Mouse (Mus musculus): ENCODE measurements around the gene Vmn2r66. TPM values are rescaled to one million over a fixed set of nuclear protein-coding genes. Genes with fewer than 3 reads are reported as not detected.

The Vmn2r66 gene
- total RNA-seq (2021) = not detected
- long read RNA-seq, experiment 1 = 0 reads
- long read RNA-seq, experiment 2 = 0 reads

DNA sequence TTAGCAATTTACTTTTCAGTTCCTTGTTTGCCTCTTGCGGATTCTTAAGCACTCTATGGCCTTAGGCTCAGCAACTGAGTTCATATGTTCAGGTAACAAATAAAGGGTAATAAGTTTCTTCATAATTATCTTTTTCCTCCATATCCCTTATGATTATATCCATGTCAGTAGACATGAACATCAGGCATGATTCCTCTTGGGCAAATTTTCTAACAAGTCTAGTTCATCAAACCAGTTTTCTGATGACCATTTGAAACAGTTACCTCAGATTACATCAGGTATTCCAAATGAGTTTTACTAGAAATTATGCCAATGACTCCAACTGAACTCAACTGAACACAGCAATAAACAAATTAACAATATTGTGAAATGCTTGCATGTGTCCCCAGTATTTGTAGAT lies at the start of gene Vmn2r66:
Vmn2r66 (minus strand) TSS at position 101 of the 400 bp plus-strand sequence.
- DNase-seq (ENCODE audit: extremely low spot score in 1 of 2, low spot score in 2 of 2) = no peak
- TF ChIP-seq CTCF (IDR thresholded peaks at IDR 0.05) = no peak
- Histone ChIP-seq H3K27ac (no peak within 1 kb of the TSS), H3K4me3 (no peak within 1 kb of the TSS)
- intact Hi-C loops (cut with DNase I) = no loop called here

- intact Hi-C loops (cut with DNase I) = no loop called here
- Histone ChIP-seq H3K27ac (no peak overlapping the region), H3K4me3 (no peak overlapping the region)
- DNase-seq (ENCODE audit: extremely low spot score in 1 of 2, low spot score in 2 of 2) = no peak
- no peak for TF ChIP-seq CTCF (IDR thresholded peaks at IDR 0.05)
Measured at GRCm38 (mm10) chr7:84996694-84997093, 15.4 kb downstream of the Vmn2r66 start.

GRCm38 (mm10) chr7:84964015-84964414 lies 48.1 kb downstream of the Vmn2r66 start, which contains the start of gene Vmn2r65:
Gene Vmn2r65 (minus strand): TSS chr7:84964115.
- no peak within 1 kb of the TSS for H3K27ac ChIP-seq
- intact Hi-C loops (cut with DNase I) = no loop called here
- no peak within 1 kb of the TSS for H3K4me3 ChIP-seq
- DNase-seq (ENCODE audit: extremely low spot score in 1 of 2, low spot score in 2 of 2) = no peak
- no peak for TF ChIP-seq CTCF (IDR thresholded peaks at IDR 0.05)

Other genes starting within 250 kb of the Vmn2r66 start
- gene Olfr291, start 158.7 kb downstream of the Vmn2r66 start, total RNA-seq (2021) = not detected
- gene Vmn2r65, start 48.2 kb downstream of the Vmn2r66 start, total RNA-seq (2021) = not detected
- gene Vmn2r67, start 143.7 kb upstream of the Vmn2r66 start, total RNA-seq (2021) = not detected
- gene Vmn2r68, start 225.5 kb upstream of the Vmn2r66 start, total RNA-seq (2021) = not detected

Data from left cerebral cortex, adult 2 months (tissue).